Mouse (Mus musculus): ENCODE data around the gene Gm11084. TPM values are rescaled to one million over a fixed set of nuclear protein-coding genes. Genes with fewer than 3 reads are reported as not detected.
A peak's percentile ranks its signal among the peaks of the same experiment; 100 is the strongest.
"Not testable (repeated sequence)": the region's sequence is repeated elsewhere in the genome, so short reads cannot be mapped to it uniquely, and the experiment has no call there.

The Gm11084 gene
- not detected for total RNA-seq (2021)

DNA sequence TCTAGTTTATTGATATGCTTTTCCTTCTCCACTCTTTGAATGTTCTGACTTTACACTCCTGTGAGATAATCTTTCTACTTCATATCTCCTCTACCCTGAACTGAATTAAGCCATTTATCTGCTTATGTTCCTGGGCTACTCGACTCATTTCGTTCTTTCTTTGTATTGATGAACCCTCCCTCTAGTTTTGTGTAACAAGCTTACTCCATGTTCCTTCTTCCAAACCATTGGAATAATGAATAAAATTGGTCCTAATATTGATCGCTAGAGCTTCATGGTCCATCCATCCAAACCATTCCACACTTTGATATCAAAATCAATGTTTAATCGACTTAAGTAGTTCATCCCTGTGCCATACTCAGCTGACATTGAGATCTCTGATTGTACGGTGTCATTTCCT is at the start of gene Gm11084:
Gm11084 (minus strand) TSS at position 101 of the 400 bp plus-strand sequence.
- intact Hi-C loops (cut with DNase I) = no loop called here
- no peak for DNase-seq (ENCODE audit: low spot score)

DNA sequence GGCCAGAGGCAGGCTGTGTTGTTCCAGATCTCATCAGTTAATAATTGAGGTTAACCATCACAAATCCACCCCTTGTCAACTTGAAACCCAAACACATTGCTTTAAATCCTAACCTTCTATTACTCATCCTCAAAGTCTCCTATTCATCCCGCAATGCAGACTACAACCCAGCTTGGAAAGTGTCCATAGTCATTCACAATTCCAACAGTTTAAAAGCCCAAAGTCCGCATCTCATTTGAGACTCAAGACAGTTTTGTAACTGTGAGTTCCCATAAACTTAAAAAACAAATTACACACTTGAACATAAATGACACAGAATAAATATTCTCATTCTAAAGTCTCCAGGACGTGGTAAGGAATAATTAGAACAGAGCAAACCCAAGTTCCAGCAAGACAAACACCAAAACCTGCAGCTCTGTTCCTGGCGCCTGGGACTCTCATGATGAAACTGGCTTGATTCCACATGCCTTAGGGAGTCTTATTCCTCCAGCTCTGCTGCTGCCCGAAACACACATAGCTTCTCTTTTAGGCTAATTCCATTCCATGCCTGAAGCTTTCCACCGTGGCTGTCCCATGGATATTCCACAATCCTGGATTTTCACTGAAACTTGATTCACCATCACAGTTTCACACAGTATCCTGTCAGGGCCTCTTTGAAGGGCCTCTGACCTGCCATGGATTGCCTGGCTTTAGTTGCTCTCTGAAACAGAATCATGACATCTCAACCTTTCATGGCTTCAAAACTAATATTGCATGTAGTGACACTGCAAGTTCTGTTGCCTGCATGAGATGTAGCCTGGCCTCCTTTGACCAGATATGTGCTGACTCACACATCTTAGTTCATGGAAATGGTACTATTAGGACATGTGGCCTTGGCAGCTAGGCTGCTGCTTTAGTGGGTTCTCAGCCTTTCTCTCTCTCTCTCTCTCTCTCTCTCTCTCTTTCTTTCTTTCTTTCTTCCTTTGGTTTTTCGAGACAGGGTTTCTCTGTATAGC is 44.8 kb upstream of the Gm11084 start:
- no peak for DNase-seq (ENCODE audit: low spot score)
- intact Hi-C loops (cut with DNase I) = no loop called here

DNA sequence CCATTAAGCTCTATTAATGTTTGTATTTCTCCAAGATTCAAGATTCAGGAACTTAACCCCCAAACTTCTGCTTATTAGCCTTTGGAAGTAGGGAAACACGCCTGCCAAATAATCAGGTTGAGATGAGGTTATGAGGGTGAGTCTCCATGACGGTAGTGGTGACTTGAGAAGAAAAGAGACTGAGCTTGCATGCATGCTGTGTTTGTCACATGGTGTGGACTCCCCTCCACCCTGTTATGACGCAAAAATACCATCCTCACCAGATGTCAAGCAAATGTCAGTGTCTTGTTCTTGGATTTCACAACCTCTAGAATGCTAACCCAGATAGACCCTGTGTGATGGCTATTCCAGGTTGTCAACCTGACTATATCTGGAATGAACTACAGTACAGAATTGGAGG is 43.3 kb upstream of the Gm11084 start:
- intact Hi-C loops (cut with DNase I) = no loop called here
- no peak for DNase-seq (ENCODE audit: low spot score)

DNA sequence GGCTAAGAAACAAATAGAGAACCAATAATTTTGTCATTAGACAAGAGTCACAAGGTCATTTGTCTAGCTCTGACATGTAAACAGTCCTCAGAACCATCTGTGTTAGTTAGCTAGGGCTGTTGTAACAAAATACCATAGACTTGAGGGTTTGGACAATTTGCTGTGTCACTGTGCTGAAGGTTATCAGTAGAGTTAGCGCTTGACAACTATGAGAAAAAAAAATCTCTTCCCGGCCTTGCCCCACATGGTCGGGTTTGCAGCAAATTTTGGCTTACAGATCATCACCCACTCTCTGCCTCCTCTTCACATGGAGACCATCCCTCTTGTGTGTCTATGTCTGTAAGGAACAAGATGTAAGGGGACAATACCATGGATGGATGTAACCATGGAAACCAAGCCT is 41.5 kb upstream of the Gm11084 start:
- intact Hi-C loops (cut with DNase I) = no loop called here
- DNase-seq (ENCODE audit: low spot score) = no peak

- intact Hi-C loops (cut with DNase I) = no loop called here
- no peak for DNase-seq (ENCODE audit: low spot score)
Measured at GRCm38 (mm10) chr2:73027126-73027525, 40.6 kb upstream of the Gm11084 start.

- intact Hi-C loops (cut with DNase I) = no loop called here
- no peak for DNase-seq (ENCODE audit: low spot score)
Measured at GRCm38 (mm10) chr2:73023803-73024202, 37.3 kb upstream of the Gm11084 start.

GRCm38 (mm10) chr2:73021046-73021445 is 34.5 kb upstream of the Gm11084 start:
- DNase-seq (ENCODE audit: low spot score) = no peak
- intact Hi-C loops (cut with DNase I) = no loop called here

GRCm38 (mm10) chr2:73019371-73020146 is 33.0 kb upstream of the Gm11084 start:
- intact Hi-C loops (cut with DNase I) = no loop called here
- DNase-seq (ENCODE audit: low spot score) = no peak

DNA sequence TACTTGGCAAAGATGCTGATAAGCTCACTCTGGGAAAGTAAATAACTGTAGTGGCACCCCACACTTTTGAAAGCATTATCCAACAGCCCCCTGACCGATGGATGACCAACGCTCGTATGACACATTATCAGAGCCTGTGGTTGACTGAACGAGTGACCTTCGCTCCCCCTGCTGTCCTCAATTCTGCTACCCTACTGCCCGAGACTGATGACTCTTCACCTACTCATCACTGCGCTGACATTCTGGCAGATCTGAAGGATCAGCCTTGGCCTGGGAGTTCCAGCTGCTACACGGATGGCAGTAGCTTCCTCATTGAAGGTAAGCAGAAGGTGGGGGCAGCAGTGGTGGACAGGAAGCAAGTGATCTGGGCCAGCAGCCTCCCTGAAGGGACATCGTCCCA is 27.5 kb upstream of the Gm11084 start:
- DNase-seq (ENCODE audit: low spot score); intact Hi-C loops (cut with DNase I): not testable (repeated sequence)

GRCm38 (mm10) chr2:73012636-73013035 is 26.1 kb upstream of the Gm11084 start:
- no peak for DNase-seq (ENCODE audit: low spot score)
- intact Hi-C loops (cut with DNase I) = no loop called here

- intact Hi-C loops (cut with DNase I) = no loop called here
- DNase-seq (ENCODE audit: low spot score) = no peak
Measured at GRCm38 (mm10) chr2:73007472-73007871, 21.0 kb upstream of the Gm11084 start.

- DNase-seq (ENCODE audit: low spot score) = no peak
- intact Hi-C loops (cut with DNase I) = no loop called here
Measured at GRCm38 (mm10) chr2:73005611-73006515, 19.3 kb upstream of the Gm11084 start.

DNA sequence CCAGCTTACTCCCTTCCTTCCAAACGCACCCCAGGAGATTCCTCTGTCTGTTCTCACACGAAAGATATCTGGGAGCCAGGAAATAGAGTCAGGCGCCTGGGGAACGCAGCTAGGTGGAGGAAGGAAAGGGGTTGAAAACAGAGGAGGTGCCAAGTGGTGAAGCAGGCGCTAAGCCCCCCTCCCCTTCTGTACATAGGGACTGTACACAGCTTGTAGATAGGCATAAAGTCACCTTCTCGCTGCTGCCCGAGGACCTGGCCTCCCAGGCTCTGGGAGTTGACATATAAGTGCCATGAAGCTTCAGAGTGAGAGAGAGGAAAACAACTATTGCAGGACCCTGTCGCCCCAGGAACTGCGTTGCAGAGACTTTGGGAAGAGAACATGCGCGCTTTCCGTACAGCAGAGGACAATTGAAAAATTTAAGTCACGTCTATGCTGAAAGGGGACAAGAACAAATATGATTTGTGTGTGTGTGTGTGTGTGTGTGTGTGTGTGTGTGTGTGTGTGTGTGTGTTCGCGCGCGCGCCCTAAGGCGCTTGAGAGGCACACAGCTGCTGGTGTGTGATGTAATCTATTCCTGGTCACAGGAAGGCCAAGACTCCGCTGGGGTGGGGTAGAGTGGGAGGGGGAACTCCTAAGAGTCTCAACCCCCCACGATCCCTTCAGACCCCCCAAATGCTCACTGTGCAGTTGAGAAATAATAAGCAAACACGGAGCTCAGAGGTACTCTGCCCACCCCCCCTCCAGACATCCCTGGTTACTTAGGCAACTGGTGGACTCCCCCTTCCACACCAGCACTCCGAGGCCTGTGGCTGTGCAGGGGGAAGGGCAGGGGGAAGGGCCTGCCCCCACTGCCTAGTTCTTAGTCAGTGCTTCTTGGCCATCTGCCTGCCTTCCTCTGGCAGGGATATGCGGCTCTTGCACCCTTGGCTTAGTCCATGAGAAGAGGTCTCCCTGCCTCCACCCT is 17.5 kb upstream of the Gm11084 start:
- intact Hi-C loops (cut with DNase I) = loop anchor here (5.0 kb wide), 2 partner anchors 43 to 58 kb away; no protein-coding TSS in a partner anchor
- DNase-seq (ENCODE audit: low spot score) = peak; percentile 86

GRCm38 (mm10) chr2:73003049-73003448 is 16.5 kb upstream of the Gm11084 start:
- intact Hi-C loops (cut with DNase I) = loop anchor here (5.0 kb wide), 2 partner anchors 44 to 59 kb away; no protein-coding TSS in a partner anchor
- peak; percentile 53 for DNase-seq (ENCODE audit: low spot score)

GRCm38 (mm10) chr2:73002451-73002850 is 15.9 kb upstream of the Gm11084 start:
- DNase-seq (ENCODE audit: low spot score) = no peak
- intact Hi-C loops (cut with DNase I) = loop anchor here (5.0 kb wide), 2 partner anchors 45 to 60 kb away; no protein-coding TSS in a partner anchor

GRCm38 (mm10) chr2:73001994-73002393 is 15.5 kb upstream of the Gm11084 start:
- DNase-seq (ENCODE audit: low spot score) = no peak
- intact Hi-C loops (cut with DNase I) = loop anchor here (5.0 kb wide), 2 partner anchors 45 to 60 kb away; no protein-coding TSS in a partner anchor

DNA sequence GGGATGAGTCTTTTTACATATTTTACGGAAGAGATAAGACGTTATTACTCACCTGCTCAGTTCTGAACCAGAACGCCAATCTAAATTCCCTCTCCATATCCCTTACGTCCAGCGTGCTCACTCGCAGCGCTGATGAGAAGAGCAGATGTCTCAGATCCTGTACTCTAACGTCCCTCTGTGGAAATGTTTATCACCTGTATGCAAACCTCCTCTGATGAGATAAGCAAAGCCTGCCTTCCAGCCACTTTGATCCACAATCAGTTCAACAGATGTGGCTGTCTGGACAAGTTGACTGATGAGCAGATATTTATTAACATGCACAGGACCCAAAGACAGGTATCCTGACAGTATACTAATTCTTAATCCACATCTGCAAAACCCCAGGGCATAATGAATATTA is 13.7 kb upstream of the Gm11084 start:
- intact Hi-C loops (cut with DNase I) = loop anchor here (5.0 kb wide), 2 partner anchors 47 to 62 kb away; no protein-coding TSS in a partner anchor
- no peak for DNase-seq (ENCODE audit: low spot score)

DNA sequence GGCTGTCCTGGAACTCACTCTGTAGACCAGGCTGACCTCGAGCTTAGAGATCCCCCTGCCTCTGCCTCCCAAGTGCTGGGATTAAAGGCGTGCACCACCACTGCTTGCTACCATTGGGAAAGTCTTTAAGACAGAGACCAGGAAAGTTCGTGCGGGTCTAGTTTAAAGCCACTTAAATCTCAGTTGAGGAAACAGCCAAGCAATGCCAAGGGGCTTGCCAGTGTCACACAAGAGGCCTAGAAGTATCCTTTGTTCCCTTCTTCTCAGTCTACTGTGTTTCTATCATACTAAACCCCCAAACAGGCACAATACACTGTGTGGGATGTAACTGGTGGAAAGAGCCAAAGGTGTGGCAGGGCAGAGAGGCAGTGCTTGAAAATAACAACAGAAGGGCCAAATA is 11.1 kb upstream of the Gm11084 start:
- no peak for DNase-seq (ENCODE audit: low spot score)
- intact Hi-C loops (cut with DNase I) = no loop called here

Data from heart, postnatal 25 days (tissue).